Mouse (Mus musculus) thymus, adult 2 months (tissue): ENCODE measurements at regions not wholly inside any gene's neighbourhood (a gene's known extent, or its start where the extent isn't known, plus 50 kb on each side); places are given as distances from the start of the nearest gene placed in this dataset.

Experiments
- CTCF ChIP-seq: fragments of 200-500 bp; IDR thresholded peaks from 2 replicates; pipeline ENCODE4 v1.5.1; 2012; ENCODE audit warnings: mild to moderate bottlenecking, control low read depth, low read length, moderate library complexity, borderline replicate concordance; ENCODE audit not compliant: control insufficient read depth, poor library complexity, insufficient read depth; ENCODE audit errors: extremely low read depth
- POLR2A ChIP-seq: fragments of 200-500 bp; IDR thresholded peaks from 2 replicates; pipeline ENCODE4 v1.6.1; 2012; ENCODE audit warnings: mild to moderate bottlenecking, low read length, control low read depth, moderate library complexity; ENCODE audit not compliant: control insufficient read depth, poor library complexity, insufficient read depth; ENCODE audit errors: extremely low read depth

GRCm38 (mm10) chr14:25398745-25399144 is 60.2 kb upstream of the Zmiz1 start:
- TF ChIP-seq CTCF (no peak), POLR2A (no peak)
